Mouse (Mus musculus) olfactory bulb, adult 2 months (tissue): ENCODE data around the gene Tfap4.

Experiments
- CTCF ChIP-seq: fragments of 200-500 bp; IDR thresholded peaks from 2 replicates; pipeline ENCODE4 v1.5.1; 2012; ENCODE audit warnings: low read depth, mild to moderate bottlenecking, low read length, moderate library complexity; ENCODE audit not compliant: insufficient read depth
- POLR2A ChIP-seq: fragments of 200-500 bp; IDR thresholded peaks from 2 replicates; pipeline ENCODE4 v1.6.1; 2012; ENCODE audit warnings: mild to moderate bottlenecking, low read depth, low read length, moderate library complexity; ENCODE audit not compliant: insufficient read depth

- TF ChIP-seq POLR2A (no peak), CTCF (no peak)
These were observed 36.2 kb downstream of the Tfap4 start for GRCm38 (mm10) chr16:4523313-4524004.
